Mouse (Mus musculus) hindbrain, embryonic 13.5 days (tissue): ENCODE results near the gene Ros1. TPM values are rescaled to one million over a fixed set of nuclear protein-coding genes. Genes with fewer than 3 reads are reported as not detected.

ENCODE experiments used
- microRNA-seq: library from miRNA; unstranded; fragments of <30 nt; microRNA quantifications from one replicate; pipeline ENCODE4, GENCODE M21; 2016
- polyA plus RNA-seq: library from polyadenylated mRNA; unstranded; fragments of >200 nt; fragmentation: Nextera tagmentation; extraction: Ambion mirVana; gene quantifications from 2 replicates; pipeline ENCODE4 v1.2.1, GENCODE M21; 2015

The Ros1 gene
- polyA plus RNA-seq, 1 experiment from 2014 or later, result not detected

Small RNA genes lying within 50 kb of the gene (microRNA-seq; reads per million reads assigned to microRNA genes)
- not detected for gene Gm24084

Other genes starting within 250 kb of the Ros1 start
- gene Vgll2, start 172.7 kb downstream of the Ros1 start, polyA plus RNA-seq, result 0.27 and 0.56 TPM in 2 replicates
- gene Dcbld1, start 38.4 kb upstream of the Ros1 start, polyA plus RNA-seq, result 21.8 and 25.3 TPM in 2 replicates
- gene Gm26741, start 163.5 kb upstream of the Ros1 start, polyA plus RNA-seq, result not detected in 2 replicates
- 24.5 and 26.0 TPM in 2 replicates for gene Gopc, start 186.9 kb upstream of the Ros1 start, polyA plus RNA-seq
- gene Nepn, start 193.7 kb upstream of the Ros1 start, polyA plus RNA-seq, result not detected in 2 replicates
- 17.8 and 18.6 TPM in 2 replicates for gene Nus1, start 222.3 kb upstream of the Ros1 start, polyA plus RNA-seq